Mouse (Mus musculus) kidney, embryonic 15.5 days (tissue): Measurements from ENCODE around the gene Eef1akmt3. TPM values are rescaled to one million over a fixed set of nuclear protein-coding genes. Genes with fewer than 3 reads are reported as not detected.

Source experiments
- ATAC-seq: fragments of 200-750 bp; cut with Nextera tagmentation; replicated peaks from 2 replicates; pipeline ENCODE4 v1.8.0; 2017; ENCODE audit warnings: moderate TSS enrichment; ENCODE audit not compliant: low FRiP score
- H3K27ac ChIP-seq: fragments of 300-500 bp; sonication (generic); 2 replicates; pipeline ENCODE4 v1.5.1; 2015; ENCODE audit warnings: mild to moderate bottlenecking, inconsistent platforms
- H3K27me3 ChIP-seq: fragments of 300-500 bp; sonication (generic); 2 replicates; pipeline ENCODE4 v1.6.1; 2015; ENCODE audit warnings: inconsistent platforms
- H3K36me3 ChIP-seq: fragments of 300-500 bp; sonication (generic); 2 replicates; pipeline ENCODE4 v1.6.1; 2015; ENCODE audit warnings: inconsistent platforms
- H3K4me1 ChIP-seq: fragments of 300-500 bp; sonication (generic); 2 replicates; pipeline ENCODE4 v1.6.1; 2015; ENCODE audit warnings: inconsistent platforms
- H3K4me2 ChIP-seq: fragments of 300-500 bp; sonication (generic); 2 replicates; pipeline ENCODE4 v1.6.1; 2015; ENCODE audit warnings: moderate library complexity, mild to moderate bottlenecking, inconsistent platforms
- H3K4me3 ChIP-seq: fragments of 300-500 bp; sonication (generic); replicated peaks from 2 replicates; pipeline ENCODE4 v1.5.1; 2015; ENCODE audit warnings: mild to moderate bottlenecking, inconsistent platforms
- H3K9ac ChIP-seq: fragments of 300-500 bp; sonication (generic); 2 replicates; pipeline ENCODE4 v1.6.1; 2015; ENCODE audit warnings: mild to moderate bottlenecking, inconsistent platforms
- H3K9me3 ChIP-seq: fragments of 300-500 bp; sonication (generic); replicated peaks from 2 replicates; pipeline ENCODE4 v1.6.1; 2016; ENCODE audit warnings: inconsistent platforms
- WGBS: fragments of 180-500 bp; shearing (Covaris S2); methylation state at CpG from one replicate; pipeline ENCODE4 v1.1.7; 2015; ENCODE audit warnings: mixed read lengths; 5-methylcytosine and 5-hydroxymethylcytosine counted together
- polyA plus RNA-seq: library from polyadenylated mRNA; unstranded; fragments of >200 nt; fragmentation: Nextera tagmentation; extraction: Ambion mirVana; gene quantifications from 2 replicates; pipeline ENCODE4 v1.2.1, GENCODE M21; 2015

Gene Eef1akmt3
- polyA plus RNA-seq, 1 experiment from 2014 or later, result 1.00 TPM

- ATAC-seq, result no peak
- H3K27ac ChIP-seq, result peak overlapping the region; percentile 91
Measured at GRCm38 (mm10) chr10:127042468-127043115, 1.3 kb upstream of the Eef1akmt3 start.

GRCm38 (mm10) chr10:127041774-127042338, 543 bp upstream of the Eef1akmt3 start:
- Histone ChIP-seq H3K4me3 (peak overlapping the region; percentile 95), H3K27me3 (peaks cover 14% of the 10 kb centered on the region), H3K9ac (peak overlapping the region; percentile 65), H3K9me3 (no peaks in the 10 kb centered on the region), H3K36me3 (peaks cover 17% of the 10 kb centered on the region), H3K4me1 (peaks cover 18% of the 10 kb centered on the region), H3K27ac (peak overlapping the region; percentile 91), H3K4me2 (peak overlapping the region; percentile 99)
- WGBS, result 0% methylated on average over 44 of the region's 44 CpGs
- peak; percentile 84 for ATAC-seq

More at GRCm38 (mm10) chr10:127042468-127043115, 1.3 kb upstream of the Eef1akmt3 start:
- peaks cover 18% of the 10 kb centered on the region for H3K4me1 ChIP-seq
- H3K9ac ChIP-seq, result peak overlapping the region; percentile 65
- H3K36me3 ChIP-seq, result peaks cover 17% of the 10 kb centered on the region
- peaks cover 21% of the 10 kb centered on the region for H3K27me3 ChIP-seq
- peak overlapping the region; percentile 95 for H3K4me3 ChIP-seq
- H3K4me2 ChIP-seq, result peak overlapping the region; percentile 99
- WGBS, result 17% methylated on average over 5 of the region's 5 CpGs
- no peaks in the 10 kb centered on the region for H3K9me3 ChIP-seq

- WGBS, result 2% methylated on average over 20 of the region's 20 CpGs
- peaks cover 18% of the 10 kb centered on the region for H3K4me1 ChIP-seq
- H3K4me3 ChIP-seq, result peak overlapping the region; percentile 95
- no peak overlapping the region for H3K27ac ChIP-seq
- peak overlapping the region; percentile 65 for H3K9ac ChIP-seq
- peak overlapping the region; percentile 99 for H3K4me2 ChIP-seq
- ATAC-seq, result peak; percentile 7
- H3K9me3 ChIP-seq, result no peaks in the 10 kb centered on the region
- peaks cover 16% of the 10 kb centered on the region for H3K36me3 ChIP-seq
- peaks cover 14% of the 10 kb centered on the region for H3K27me3 ChIP-seq
Measured at GRCm38 (mm10) chr10:127040569-127041214, 621 bp downstream of the Eef1akmt3 start.

- WGBS, result 75% methylated on average over 12 of the region's 12 CpGs
Measured at GRCm38 (mm10) chr10:127037641-127038040, 3.7 kb downstream of the Eef1akmt3 start.

GRCm38 (mm10) chr10:127036273-127036672, 5.0 kb downstream of the Eef1akmt3 start:
- no peak for ATAC-seq
- Histone ChIP-seq H3K9me3 (no peaks in the 10 kb centered on the region), H3K36me3 (no peaks in the 10 kb centered on the region), H3K4me1 (peaks cover 6% of the 10 kb centered on the region; the same call in 1 of the 2 replicates), H3K9ac (no peak overlapping the region), H3K27me3 (peaks cover 14% of the 10 kb centered on the region), H3K4me3 (no peak overlapping the region), H3K4me2 (no peak overlapping the region), H3K27ac (no peak overlapping the region)
- 84% methylated on average over 12 of the region's 12 CpGs for WGBS

More at GRCm38 (mm10) chr10:127037641-127038040, 3.7 kb downstream of the Eef1akmt3 start:
- ATAC-seq, result no peak
- no peak overlapping the region for H3K9ac ChIP-seq
- H3K9me3 ChIP-seq, result no peaks in the 10 kb centered on the region
- no peaks in the 10 kb centered on the region for H3K36me3 ChIP-seq
- no peak overlapping the region for H3K27ac ChIP-seq
- H3K27me3 ChIP-seq, result peaks cover 14% of the 10 kb centered on the region
- no peak overlapping the region for H3K4me3 ChIP-seq
- H3K4me1 ChIP-seq, result peaks cover 9% of the 10 kb centered on the region
- H3K4me2 ChIP-seq, result no peak overlapping the region

- 0 out of 2 replicates have a peak, but pooled peaks have one; percentile 30 for ATAC-seq
- 88% methylated on average over 8 of the region's 8 CpGs for WGBS
- peaks cover 12% of the 10 kb centered on the region for H3K36me3 ChIP-seq
- no peak overlapping the region for H3K9ac ChIP-seq
- 0 out of 2 replicates have a peak overlapping the region, but pooled peaks have one; percentile 9 for H3K27ac ChIP-seq
- no peak overlapping the region for H3K4me3 ChIP-seq
- no peaks in the 10 kb centered on the region for H3K9me3 ChIP-seq
- H3K4me2 ChIP-seq, result no peak overlapping the region
- no peaks in the 10 kb centered on the region for H3K27me3 ChIP-seq
- H3K4me1 ChIP-seq, result peaks cover 15% of the 10 kb centered on the region
Measured at GRCm38 (mm10) chr10:127033301-127033741, 8.0 kb downstream of the Eef1akmt3 start.

GRCm38 (mm10) chr10:127030336-127031296, 10.7 kb downstream of the Eef1akmt3 start, which contains the start of gene Tsfm:
Gene Tsfm (minus strand): TSS chr10:127030840.
- Histone ChIP-seq H3K4me1 (peaks cover 15% of the 10 kb centered on the region), H3K9ac (peak within 1 kb of the TSS; percentile 89), H3K4me3 (peak within 1 kb of the TSS; percentile 95), H3K27ac (peak within 1 kb of the TSS; percentile 89), H3K4me2 (peak within 1 kb of the TSS; percentile 85), H3K9me3 (no peaks in the 10 kb centered on the region), H3K36me3 (peaks cover 39% of the 10 kb centered on the region), H3K27me3 (no peaks in the 10 kb centered on the region)
- 5% methylated on average over 56 of the region's 56 CpGs for WGBS
- ATAC-seq, result peak; percentile 90

- no peaks in the 10 kb centered on the region for H3K4me1 ChIP-seq
- no peak overlapping the region for H3K4me3 ChIP-seq
- H3K4me2 ChIP-seq, result no peak overlapping the region
- H3K9ac ChIP-seq, result no peak overlapping the region
- H3K27me3 ChIP-seq, result no peaks in the 10 kb centered on the region
- no peak for ATAC-seq
- WGBS, result 66% methylated on average over 16 of the region's 16 CpGs
- H3K27ac ChIP-seq, result no peak overlapping the region
- H3K9me3 ChIP-seq, result no peaks in the 10 kb centered on the region
- H3K36me3 ChIP-seq, result peaks cover 17% of the 10 kb centered on the region
Measured at GRCm38 (mm10) chr10:127018422-127018821, 22.9 kb downstream of the Eef1akmt3 start.

- Histone ChIP-seq H3K9ac (no peak overlapping the region), H3K4me2 (no peak overlapping the region), H3K27ac (no peak overlapping the region), H3K9me3 (no peaks in the 10 kb centered on the region), H3K4me1 (no peaks in the 10 kb centered on the region), H3K4me3 (no peak overlapping the region), H3K36me3 (peaks cover 5% of the 10 kb centered on the region; the same call in 1 of the 2 replicates), H3K27me3 (no peaks in the 10 kb centered on the region)
- no peak for ATAC-seq
- WGBS, result 8% methylated on average over 2 of the region's 2 CpGs
Measured at GRCm38 (mm10) chr10:127017071-127017470, 24.2 kb downstream of the Eef1akmt3 start.

- 0 out of 2 replicates have a peak, but pooled peaks have one; percentile 45 for ATAC-seq
- Histone ChIP-seq H3K4me3 (no peak overlapping the region), H3K9me3 (no peaks in the 10 kb centered on the region), H3K4me1 (no peaks in the 10 kb centered on the region), H3K27ac (no peak overlapping the region), H3K27me3 (no peaks in the 10 kb centered on the region), H3K36me3 (no peaks in the 10 kb centered on the region), H3K9ac (no peak overlapping the region), H3K4me2 (no peak overlapping the region)
- 65% methylated on average over 5 of the region's 5 CpGs for WGBS
Measured at GRCm38 (mm10) chr10:127016488-127016887, 24.8 kb downstream of the Eef1akmt3 start.

- Histone ChIP-seq H3K9me3 (no peaks in the 10 kb centered on the region), H3K9ac (no peak overlapping the region), H3K27me3 (no peaks in the 10 kb centered on the region), H3K4me3 (no peak overlapping the region), H3K4me2 (no peak overlapping the region), H3K4me1 (no peaks in the 10 kb centered on the region), H3K27ac (0 out of 2 replicates have a peak overlapping the region, but pooled peaks have one; percentile 15), H3K36me3 (peaks cover 19% of the 10 kb centered on the region)
- no peak for ATAC-seq
- 76% methylated on average over 7 of the region's 7 CpGs for WGBS
Measured at GRCm38 (mm10) chr10:127003806-127004205, 37.5 kb downstream of the Eef1akmt3 start.
